Mouse (Mus musculus) spleen, postnatal 4 days (tissue): ENCODE measurements around the gene Erich2.

ENCODE experiments used
- DNase-seq, 2 experiments: peaks; one replicate each; pipeline ENCODE4 v3.0.0; 2022; ENCODE audit warnings: low spot score in 2 of 2

The Erich2 gene

GRCm38 (mm10) chr2:70508496-70508895, at the start of gene Erich2:
Gene Erich2 (plus strand): TSS chr2:70508819.
- no peak for DNase-seq

- no peak for DNase-seq
Measured at GRCm38 (mm10) chr2:70463606-70464005, 45.0 kb upstream of the Erich2 start.

- DNase-seq = no peak
Measured at GRCm38 (mm10) chr2:70471136-70471535, 37.5 kb upstream of the Erich2 start.

- no peak for DNase-seq
Measured at GRCm38 (mm10) chr2:70471861-70472620, 36.6 kb upstream of the Erich2 start.

GRCm38 (mm10) chr2:70497715-70498318, 10.8 kb upstream of the Erich2 start:
- no peak for DNase-seq

GRCm38 (mm10) chr2:70503436-70503835, 5.2 kb upstream of the Erich2 start:
- DNase-seq = no peak

GRCm38 (mm10) chr2:70505229-70505628, 3.4 kb upstream of the Erich2 start:
- no peak for DNase-seq

GRCm38 (mm10) chr2:70505896-70506295, 2.7 kb upstream of the Erich2 start:
- no peak for DNase-seq

- no peak for DNase-seq
Measured at GRCm38 (mm10) chr2:70506372-70506771, 2.2 kb upstream of the Erich2 start.

- DNase-seq = peak; percentile 20 to 65
Measured at GRCm38 (mm10) chr2:70509021-70509632, 508 bp downstream of the Erich2 start.

- DNase-seq = peak in 1 of 2 experiments; percentile 17
Measured at GRCm38 (mm10) chr2:70538283-70538682, 29.7 kb downstream of the Erich2 start.

- no peak for DNase-seq
Measured at GRCm38 (mm10) chr2:70550671-70551070, 42.1 kb downstream of the Erich2 start.

GRCm38 (mm10) chr2:70551446-70551845, 42.8 kb downstream of the Erich2 start:
- no peak for DNase-seq

- DNase-seq = no peak
Measured at GRCm38 (mm10) chr2:70552067-70552598, 43.5 kb downstream of the Erich2 start.

GRCm38 (mm10) chr2:70552772-70553171, 44.2 kb downstream of the Erich2 start, which contains the start of gene Gad1:
Gene Gad1 (plus strand): TSS chr2:70553072.
- DNase-seq = no peak

- DNase-seq = no peak
Measured at GRCm38 (mm10) chr2:70553826-70554225, 45.2 kb downstream of the Erich2 start.

- peak; percentile 70 to 86 for DNase-seq
Measured at GRCm38 (mm10) chr2:70558112-70558842, 49.7 kb downstream of the Erich2 start.

GRCm38 (mm10) chr2:70558843-70559451, 50.3 kb downstream of the Erich2 start:
- no peak for DNase-seq

- DNase-seq = peak; percentile 78 to 92
Measured at GRCm38 (mm10) chr2:70559520-70559919, 50.9 kb downstream of the Erich2 start.

GRCm38 (mm10) chr2:70561077-70561795, 52.6 kb downstream of the Erich2 start:
- peak; percentile 38 to 75 for DNase-seq

- DNase-seq = no peak
Measured at GRCm38 (mm10) chr2:70562011-70562491, 53.4 kb downstream of the Erich2 start.
